Mouse (Mus musculus) adrenal gland, adult (tissue): ENCODE measurements around the gene Cercam.

Source experiments
- DNase-seq, 2 experiments: peaks; one replicate each; pipeline ENCODE4 v3.0.0; 2022 to 2023; ENCODE audit warnings: low spot score in 1 of 2; ENCODE audit not compliant: inconsistent age in 2 of 2

Cercam gene

DNA sequence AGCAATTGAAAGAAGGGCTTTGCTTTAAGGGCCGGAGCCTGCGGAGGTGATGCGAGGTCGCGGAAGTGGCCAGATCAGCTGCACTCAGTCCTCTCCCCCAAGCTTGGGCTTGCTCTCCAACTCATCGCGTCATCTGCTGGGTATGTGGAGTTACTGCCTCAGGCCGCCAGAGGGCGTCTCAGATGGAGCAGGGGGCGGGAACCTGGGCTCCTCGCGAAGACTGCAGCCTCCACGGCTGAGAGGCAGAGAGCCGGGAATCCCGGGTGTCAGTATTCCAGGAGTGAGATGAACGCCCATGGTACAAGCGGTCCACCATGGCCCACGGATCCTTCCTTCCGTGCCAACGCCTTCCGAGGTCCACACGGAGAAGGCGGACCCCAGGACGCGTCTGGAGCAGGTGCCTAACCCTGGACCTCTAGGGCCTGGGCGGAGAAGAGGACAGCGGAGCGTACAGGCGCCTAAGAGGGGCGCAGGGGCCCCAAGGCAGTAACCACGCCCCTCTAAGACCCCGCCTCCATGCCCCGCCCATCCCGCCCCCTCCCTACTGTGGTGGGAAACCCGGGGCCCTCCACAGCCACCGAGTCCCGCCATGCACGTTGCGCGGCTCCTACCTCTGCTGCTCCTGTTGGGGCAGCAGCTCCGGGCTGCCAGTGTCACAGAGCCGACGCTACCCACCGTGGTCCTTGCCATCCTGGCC lies at the start of gene Cercam:
Cercam (plus strand) TSS at position 216 of the 697 bp plus-strand sequence.
- DNase-seq = peak; percentile 90 to 95

DNA sequence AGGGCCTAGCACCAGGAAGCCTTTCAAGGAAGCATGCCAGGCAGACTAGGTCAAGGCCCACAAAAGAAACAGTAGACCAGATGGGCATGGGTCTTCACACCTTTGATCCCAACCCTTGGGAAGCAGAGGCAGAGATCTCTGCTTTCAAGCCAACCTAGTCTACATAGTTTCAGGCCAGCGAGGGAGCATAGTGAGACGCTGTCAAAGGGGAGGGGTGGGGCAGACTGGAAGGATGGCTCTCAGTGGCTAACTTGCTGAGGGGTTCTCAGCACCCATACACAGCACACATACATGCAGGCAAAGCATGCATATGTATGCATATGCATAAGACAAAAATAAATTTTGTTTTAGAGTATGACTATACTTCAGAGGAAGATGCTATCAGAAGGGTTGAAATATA lies 49.6 kb upstream of the Cercam start:
- DNase-seq = no peak

DNA sequence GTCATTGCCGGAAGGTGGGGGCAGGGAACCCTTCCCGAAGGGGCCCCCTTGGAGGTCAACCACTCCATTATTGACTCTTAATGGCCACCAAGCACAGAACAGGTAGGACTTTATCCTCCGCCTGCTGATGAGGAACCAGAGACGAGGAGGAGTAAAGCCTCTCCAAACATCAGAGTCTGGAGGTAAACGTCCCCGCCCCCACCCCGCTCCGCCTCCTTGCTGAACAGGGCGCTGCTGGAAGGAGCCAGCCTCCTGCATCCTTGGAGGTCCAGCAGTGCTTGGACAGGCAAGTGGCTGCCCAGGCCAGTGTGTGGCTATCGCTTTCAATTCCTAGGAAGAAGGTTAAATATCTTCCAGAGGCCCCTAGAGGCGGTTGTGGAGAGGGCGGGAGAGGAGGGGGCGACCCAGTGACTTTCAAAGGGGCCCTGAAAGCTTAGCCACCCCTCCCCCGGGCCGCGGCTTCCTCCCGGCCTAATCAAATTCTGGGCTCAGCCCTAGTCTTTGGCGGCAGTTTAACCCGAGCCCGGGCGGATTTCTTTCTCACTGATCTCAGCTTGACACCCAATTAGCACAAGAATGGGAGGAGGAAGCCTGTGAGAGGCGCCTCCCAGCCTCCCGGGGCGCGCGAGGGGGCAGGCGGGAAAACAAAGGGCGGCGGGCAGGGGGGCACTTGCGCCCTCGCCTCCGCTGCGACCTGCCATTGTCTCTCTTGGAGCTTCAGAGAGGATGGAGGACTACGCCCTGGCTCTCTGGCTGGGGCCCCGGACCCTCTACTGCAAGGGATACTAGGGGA lies 48.7 kb upstream of the Cercam start, which contains the start of gene Urm1:
Urm1 (plus strand) TSS at position 51 of the 793 bp plus-strand sequence.
- peak; percentile 55 to 83 for DNase-seq

DNA sequence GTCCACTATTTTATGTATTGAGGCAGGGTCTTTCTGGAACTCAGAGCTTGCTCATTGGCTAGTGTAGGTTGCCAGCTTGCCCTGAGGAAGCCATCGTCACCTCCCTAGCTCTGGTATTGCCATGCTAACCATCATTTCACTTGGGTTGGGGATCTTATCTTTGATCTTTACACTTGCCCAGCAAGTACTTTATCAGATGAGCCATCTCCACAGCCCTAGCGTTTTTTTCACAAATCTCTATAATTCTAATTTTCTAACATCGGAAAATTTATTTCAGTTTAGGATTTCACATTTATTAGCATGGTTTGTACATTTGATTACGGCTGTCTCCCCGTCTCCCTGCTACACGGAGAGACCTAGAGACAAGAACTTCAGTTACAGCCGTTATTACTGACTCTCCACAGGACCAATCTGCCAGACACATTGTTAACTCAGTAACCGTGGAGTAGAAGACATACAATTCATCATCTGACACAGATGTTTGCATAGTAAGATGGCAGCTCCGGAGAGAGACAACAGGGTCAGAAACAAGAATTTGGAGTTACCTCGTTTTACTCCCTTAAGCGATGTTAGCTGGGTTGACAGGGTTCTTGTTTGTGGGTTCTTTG lies 42.5 kb upstream of the Cercam start:
- DNase-seq = no peak

DNA sequence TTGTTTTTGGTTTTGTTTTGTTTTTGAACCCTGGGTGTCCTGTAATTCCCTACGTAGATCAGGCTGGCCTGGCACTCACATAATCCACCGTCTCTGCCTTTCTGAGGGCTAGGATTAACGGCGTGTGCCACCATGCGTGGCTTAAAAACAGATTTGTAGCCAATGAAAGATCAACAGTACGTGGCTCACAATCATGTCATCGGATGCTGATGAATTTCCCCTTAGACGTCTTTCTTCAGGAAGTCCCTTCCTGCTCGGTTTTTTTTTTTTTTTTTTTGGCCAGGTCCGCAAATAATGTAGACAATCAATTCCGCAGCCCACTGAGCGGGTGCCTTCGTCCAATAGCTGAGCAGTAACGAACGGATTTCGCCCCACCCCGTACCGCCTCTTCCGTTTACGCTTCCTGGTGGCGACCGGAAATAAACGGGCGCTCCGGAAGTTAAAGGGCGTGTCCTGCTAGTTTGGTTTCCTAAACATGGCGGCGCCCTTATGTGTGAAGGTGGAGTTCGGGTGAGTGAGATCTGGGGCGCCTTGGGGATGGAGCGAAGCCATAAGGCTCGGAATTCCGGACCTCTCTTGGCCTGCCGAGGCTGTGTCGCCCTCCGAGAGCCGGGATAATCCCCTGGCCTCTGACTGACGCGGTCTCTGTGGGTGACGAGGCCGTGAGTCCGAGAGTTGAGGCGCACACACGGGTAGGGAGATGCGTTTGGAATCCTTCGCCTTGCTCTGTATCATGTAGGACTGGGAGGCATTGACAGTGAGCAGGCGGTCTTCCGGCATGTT lies 41.8 kb upstream of the Cercam start:
- peak; percentile 97 to 98 for DNase-seq

DNA sequence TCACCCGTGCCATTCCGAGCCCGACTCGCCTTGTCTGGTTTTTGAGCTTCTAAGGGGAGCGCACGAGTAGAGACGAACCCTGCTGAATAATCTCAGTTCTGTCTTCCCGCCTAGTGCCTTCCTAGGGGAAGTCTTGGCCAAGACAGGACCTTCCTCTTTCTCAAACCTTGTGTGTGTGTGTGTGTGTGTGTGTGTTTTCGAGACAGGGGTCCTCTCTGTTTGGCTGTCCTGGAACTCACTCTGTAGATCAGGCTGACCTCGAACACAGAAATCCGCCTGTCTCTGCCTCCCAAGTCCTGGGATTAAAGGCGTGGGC lies 41.3 kb upstream of the Cercam start:
- no peak for DNase-seq

DNA sequence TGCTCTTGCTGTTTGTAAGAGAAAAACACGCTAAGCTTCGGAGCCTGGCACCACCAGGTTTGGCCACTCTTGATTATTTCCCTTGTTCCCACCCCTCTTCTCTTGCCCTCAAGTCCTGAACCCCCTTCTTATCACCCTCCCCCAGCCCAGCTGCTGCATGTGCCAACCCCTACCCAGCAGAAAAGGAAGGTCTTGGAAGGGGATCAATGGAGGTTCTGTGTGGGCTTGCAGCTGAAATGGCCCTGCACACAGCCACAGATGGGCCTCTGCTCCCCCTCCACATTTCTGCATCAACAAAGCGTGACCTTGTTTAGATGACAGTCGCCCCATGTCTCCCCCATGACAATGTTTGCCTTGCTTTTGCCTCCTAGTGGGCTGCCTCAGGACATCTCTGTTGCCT lies 37.9 kb upstream of the Cercam start:
- DNase-seq = no peak

DNA sequence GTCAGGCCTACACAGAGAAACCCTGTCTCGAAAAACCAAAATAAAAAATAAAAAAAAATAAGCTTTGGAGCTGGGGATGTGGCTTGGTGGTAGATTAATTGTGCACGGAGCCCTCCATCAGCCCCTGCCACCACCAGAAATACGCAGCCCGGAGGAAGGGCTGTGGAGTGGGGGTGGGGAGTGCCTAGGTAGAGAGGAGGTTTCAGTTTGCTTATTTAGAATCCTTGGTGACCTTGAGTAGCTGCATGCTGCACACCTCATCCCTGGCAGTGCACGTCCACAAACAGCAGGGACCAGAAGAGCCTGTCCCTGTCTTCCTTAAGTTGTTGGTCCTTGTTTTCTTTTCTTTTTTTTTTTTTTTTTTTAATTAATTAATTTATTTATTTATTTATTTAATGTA lies 35.2 kb upstream of the Cercam start:
- DNase-seq = no peak

DNA sequence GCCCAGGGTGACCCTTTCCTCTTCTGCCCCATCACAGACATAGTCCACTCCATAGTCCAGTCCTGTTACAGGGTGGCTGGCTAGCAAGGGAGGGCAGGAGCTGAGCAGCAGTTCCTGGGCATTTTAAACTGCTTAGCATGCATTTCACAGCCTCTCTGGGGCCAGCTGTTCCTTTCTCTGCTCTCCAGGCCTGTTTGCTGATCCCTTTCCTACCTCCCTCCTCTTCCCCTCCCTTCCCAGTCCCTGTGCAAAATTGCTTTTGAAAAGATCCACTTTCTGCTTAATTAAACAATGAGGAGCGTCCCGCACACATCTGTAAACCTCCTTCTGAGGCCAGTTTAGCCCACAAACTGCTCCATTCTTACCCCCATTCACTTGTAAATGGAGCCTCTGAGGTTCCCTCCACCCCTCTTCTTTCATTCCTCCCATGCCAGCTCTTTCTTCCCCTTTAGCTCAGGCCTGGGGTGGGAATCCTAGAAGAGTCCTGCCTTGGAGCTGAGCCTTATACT lies 33.5 kb upstream of the Cercam start:
- no peak for DNase-seq

DNA sequence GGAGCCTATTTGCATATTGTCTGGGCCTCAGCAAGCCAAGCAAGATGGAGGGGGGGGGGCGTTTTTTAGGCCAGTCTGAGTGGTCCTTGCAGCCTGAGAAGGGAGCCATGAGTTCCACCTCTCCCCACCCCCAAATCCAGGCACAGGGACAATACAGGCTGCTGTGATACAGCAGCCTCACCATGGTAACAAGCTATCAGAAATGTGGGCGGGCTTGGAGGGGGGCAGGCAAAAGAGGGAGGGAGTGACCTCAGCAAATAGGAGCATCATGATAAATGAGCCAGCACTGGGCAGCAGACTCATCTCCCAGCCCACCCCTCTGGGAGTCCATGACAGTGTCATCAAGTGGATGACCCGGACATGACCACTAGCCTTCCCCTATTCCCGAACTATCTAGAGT lies 29.5 kb upstream of the Cercam start:
- no peak for DNase-seq

DNA sequence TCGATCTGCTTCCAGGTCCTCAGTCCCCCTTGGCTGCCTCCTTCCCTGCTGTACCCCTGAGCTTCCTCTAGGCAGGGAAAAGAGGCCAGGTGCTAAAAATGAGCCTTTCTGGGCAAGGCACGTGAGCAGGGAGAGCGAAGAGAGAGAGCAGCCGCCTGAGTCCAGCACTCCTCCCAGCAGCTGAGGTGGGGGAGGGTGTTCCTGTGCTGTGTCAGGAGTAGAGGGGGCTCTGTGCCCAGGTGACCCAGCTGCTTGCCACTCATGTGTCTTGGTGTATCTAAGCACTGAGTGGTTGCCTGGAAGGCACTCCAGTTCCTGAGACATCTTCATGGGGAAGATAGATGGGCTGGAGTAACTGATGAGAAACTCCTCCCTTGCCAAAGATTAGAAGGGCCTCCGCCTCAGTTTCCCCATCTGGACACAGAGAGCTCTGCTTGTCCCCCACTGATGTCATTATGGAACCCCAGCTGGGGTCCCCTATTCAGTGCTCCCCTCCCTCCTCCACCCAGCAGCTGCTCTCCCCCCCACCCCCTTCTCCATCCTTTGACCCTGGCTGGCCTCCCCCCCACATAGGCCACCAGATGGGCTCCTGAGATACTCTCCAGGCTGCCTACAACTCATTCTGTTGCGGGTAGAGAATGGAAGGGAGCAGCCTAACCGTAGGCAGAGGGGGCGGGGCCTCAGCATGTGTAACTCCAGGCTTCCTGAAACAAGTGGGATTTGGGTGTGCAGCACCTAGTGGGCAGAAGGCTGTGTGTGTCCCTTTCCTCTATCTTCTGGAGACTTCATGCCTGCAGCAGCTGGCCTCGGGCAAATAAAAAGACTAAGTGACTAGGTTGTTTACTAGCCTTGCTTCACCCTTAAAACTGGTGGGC lies 25.5 kb upstream of the Cercam start:
- no peak for DNase-seq

DNA sequence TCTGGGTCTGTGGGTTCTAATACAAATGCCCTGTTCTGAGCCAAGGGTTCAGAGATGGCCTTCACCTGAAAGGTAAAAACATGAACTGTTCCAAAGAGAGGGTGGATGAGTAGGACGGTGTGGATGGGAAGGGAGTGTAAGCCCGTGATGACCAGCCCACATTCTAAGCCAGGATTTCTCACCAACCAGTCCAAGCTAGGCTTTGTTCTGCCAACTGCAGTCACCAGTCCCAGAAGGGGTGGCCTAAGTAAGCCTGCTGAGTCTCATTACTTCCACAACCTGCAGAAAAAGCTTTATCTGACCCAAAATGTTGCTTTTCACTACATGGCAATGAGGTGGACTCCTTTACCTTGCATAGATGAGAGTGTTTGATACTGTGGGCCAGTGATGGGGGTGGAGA lies 24.8 kb upstream of the Cercam start:
- DNase-seq = no peak

DNA sequence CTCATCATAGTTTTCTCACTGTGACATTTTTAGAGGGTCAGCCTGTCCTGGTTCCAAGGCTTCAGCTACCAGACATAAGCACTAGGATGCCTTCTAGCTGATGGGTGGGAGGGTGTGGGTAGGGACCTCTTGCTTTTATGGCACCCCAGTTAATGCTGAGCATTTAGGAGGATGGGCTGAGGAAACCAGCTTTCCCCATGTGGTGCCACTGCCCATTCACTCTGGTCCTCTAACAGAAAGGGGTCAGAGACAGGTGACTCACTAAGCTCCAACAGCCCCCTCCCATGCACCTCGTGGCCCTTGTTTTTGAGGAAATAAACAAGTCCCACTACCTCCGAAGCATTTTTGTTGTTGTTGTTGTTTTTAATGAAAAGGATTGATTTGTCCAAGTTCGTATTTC lies 24.3 kb upstream of the Cercam start:
- no peak for DNase-seq

DNA sequence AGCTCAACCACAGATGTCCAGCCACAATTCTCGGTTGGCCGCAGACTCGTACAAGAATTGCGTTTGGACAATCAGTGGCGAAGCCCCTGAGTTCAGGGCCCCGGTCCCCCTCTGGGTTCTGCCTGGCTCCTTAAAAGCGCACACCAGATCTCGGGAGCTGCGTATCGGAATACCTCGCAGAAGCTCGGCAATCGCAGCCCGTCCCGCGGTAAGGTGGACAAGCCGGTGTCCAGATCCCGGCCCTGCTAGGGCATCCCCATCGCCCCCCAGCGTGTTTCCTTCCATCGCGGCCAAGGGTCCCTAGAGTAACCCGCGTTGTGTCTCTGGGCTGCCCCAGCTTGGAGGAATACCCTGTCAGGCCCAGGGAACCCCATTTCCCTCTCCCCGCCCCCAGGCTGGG lies 23.3 kb upstream of the Cercam start:
- DNase-seq = no peak

DNA sequence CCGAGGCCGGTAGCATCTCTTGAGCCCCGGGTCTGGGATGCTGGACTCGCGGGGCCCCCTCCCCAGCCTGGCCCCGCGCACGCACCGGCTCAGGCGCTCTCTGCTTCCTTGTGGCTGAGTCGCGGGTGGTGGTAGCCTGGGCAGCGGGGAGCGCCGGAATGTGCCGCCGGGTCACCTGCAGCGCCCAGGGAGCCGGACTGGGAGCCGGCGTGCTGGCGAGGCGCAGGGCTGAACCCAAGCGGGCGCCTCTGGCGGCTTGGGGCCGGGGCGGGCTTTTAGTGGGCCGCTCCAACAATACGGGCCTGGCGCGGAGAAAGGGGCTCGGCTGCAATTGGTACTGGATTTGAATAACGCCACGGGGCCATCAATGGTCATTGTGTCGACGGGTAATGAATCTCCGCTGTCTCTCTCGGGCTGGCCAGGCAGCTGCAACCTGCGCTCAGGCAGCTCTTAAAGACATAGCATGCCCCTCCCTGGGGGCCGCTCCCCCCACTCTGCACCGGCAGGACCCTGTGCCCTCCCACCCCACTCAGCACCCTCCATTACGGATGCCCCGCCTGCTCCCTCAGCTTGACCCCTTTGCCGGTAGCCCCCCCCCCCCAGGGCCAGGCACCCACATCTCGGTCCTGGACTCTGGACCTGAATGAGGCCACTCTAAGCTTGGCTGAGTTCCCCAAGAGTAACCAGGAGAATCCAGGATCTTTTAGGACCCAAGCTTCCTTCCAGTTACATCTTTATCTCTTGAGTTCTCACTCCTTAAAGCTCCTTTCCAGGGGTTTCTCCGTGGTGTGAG lies 22.7 kb upstream of the Cercam start:
- no peak for DNase-seq

DNA sequence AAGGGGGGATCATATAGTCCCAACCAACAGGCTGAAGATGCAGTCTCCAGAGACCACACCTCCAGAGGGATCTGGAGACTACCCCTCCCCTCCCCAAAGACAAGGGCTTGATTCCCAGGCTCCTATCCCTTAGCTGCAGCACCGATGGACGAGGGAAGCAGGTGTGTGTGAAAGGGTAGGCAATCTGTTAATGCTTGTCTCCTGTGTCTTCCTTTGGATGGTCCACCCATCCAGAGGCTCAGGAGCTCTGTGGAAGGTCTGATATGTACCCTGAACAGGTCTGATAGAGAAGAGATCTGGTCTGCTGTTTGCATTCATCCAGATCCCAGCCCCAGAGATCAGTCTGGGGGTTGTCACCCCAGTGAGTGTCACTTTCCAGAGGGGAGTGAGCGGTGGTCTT lies 22.1 kb upstream of the Cercam start:
- DNase-seq = no peak

DNA sequence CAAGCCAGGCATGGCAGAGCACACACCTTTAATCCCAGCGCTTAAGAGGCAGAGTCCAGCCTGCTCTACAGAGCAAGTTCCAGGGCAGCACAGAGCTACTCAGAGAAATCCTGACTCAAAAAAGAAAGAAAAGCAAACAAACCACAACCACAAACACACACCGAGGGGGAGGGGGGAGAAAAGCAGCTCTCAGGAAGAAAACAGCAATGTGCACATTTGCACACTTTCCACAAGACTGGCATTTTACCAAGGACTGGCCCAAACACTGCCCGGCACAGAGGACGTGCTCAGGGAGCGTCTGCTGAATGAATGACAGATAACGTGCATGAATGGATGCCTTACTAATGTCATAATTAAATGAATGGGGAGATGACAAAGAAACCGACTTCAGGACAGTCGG lies 19.9 kb upstream of the Cercam start:
- no peak for DNase-seq

DNA sequence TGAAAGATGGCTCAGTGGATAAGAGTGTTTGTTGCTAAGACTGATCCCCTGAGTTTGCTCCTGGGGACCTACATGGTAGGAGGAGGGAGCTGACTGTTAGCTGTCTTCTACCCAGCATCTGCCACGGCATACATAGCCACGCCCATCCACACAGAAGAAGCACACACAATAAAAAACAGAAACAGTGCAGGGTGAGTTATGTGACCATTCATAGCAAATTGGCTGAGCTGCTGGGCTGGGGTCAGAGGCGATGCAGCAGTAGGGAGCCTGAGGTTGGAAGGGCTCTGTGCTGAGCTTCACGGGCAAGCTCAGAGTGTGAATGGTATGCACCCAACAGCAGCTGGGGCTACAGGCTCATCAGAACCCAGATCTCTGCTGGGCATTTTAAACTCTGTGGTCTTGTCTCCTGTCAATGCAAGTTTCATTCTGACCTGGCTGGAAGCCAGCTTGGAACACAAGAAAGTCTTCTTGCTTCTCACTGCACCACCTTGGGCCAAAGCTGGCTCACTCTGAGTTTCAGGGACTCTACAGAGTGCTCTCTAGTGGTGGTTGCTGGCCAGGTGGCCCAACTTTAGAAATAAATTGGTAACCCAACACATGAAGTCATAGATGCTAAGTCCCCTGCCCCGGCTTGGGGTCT lies 19.0 kb upstream of the Cercam start:
- DNase-seq = no peak

DNA sequence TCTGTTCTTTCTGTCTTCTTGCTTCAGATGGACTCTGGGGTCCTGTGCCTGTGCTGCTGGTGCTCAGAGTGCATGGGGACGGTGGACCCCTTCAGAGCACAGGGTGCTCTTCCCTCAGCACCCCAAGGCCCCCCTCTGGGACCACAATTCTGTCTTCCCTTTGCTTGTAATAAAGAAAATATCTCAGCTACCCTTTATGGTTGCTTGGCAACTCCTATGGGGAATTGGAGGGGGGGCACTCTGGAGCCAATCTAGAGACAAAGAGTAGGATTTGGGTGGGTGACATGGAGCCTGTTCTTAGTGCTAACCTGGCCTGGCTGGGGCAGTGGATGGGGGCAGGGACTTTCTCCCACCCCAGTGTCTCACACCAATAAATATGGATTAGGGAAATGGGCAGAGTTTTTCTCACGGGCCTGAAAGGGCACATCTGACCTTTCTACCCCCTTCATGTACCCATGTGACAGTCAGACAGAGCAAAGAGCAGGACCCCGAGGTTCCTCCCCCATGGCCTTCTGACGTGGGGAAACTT lies 15.9 kb upstream of the Cercam start:
- DNase-seq = no peak
